Mouse (Mus musculus) common myeloid progenitor, adult 5-6 weeks (primary cell): ENCODE measurements around the gene Odf2l. TPM values are rescaled to one million over a fixed set of nuclear protein-coding genes. Genes with fewer than 3 reads are reported as not detected.

Experiments
- ATAC-seq: replicated peaks from 2 replicates; pipeline ENCODE4 v1.8.0; 2016; ENCODE audit warnings: low read depth, mild to moderate bottlenecking, moderate TSS enrichment, inconsistent platforms; ENCODE audit not compliant: poor library complexity, severe bottlenecking
- total RNA-seq: library from RNA; stranded (forward); fragments of 200-1000, 187-1606 nt; gene quantifications from 2 replicates; pipeline ENCODE4 v1.2.3, GENCODE M21; 2017

Gene Odf2l
- total RNA-seq, 1 experiment from 2014 or later = 47.3 TPM

GRCm38 (mm10) chr3:145195240-145195923, 77.0 kb downstream of the Odf2l start:
- no peak for ATAC-seq

GRCm38 (mm10) chr3:145198050-145198449, 79.7 kb downstream of the Odf2l start:
- ATAC-seq = peak; percentile 65

Other genes starting within 250 kb of the Odf2l start
- not detected in 2 replicates for gene Clca4b, start 186.1 kb upstream of the Odf2l start, total RNA-seq
- gene Clca4a, start 143.5 kb upstream of the Odf2l start, total RNA-seq = not detected in 2 replicates
- gene Clca1, start 85.8 kb upstream of the Odf2l start, total RNA-seq = not detected in 2 replicates
- not detected in 2 replicates for gene Clca2, start 19.1 kb upstream of the Odf2l start, total RNA-seq
- gene Col24a1, start 173.9 kb downstream of the Odf2l start, total RNA-seq = not detected in 2 replicates